Mouse (Mus musculus): ENCODE results near the gene Tcp11x2.

GRCm38 (mm10) chrX:135627605-135628004 lies 66.0 kb downstream of the Tcp11x2 start, which contains the start of gene Prame:
- no peak for TF ChIP-seq POLR2A (IDR thresholded peaks at IDR 0.05; ENCODE audit: low read depth, low read length)
- no peak for TF ChIP-seq CTCF (IDR thresholded peaks at IDR 0.05; ENCODE audit: borderline replicate concordance, insufficient read depth, low read length)

Measured in embryonic fibroblast, embryonic 13.5 days (primary cell).